Mouse (Mus musculus) cortical plate, adult 2 months (tissue): ENCODE data around the gene Olfr1404. TPM values are rescaled to one million over a fixed set of nuclear protein-coding genes. Genes with fewer than 3 reads are reported as not detected.
"Not testable (repeated sequence)": the region's sequence is repeated elsewhere in the genome, so short reads cannot be mapped to it uniquely, and the experiment has no call there.

Experiments used
- H3K27ac ChIP-seq: fragments of 200-500 bp; 2 replicates; pipeline ENCODE4 v1.5.1; 2012; ENCODE audit warnings: low read length, control low read depth, inconsistent platforms; ENCODE audit not compliant: insufficient read depth
- H3K4me1 ChIP-seq: fragments of 200-500 bp; 2 replicates; pipeline ENCODE4 v1.6.1; 2011; ENCODE audit warnings: low read length; ENCODE audit not compliant: control insufficient read depth, insufficient read depth
- H3K4me3 ChIP-seq: fragments of 200-500 bp; 2 replicates; pipeline ENCODE4 v1.5.1; 2011; ENCODE audit warnings: mild to moderate bottlenecking, low read length, control low read depth; ENCODE audit not compliant: insufficient read depth
- CTCF ChIP-seq: fragments of 200-500 bp; IDR thresholded peaks from 2 replicates; pipeline ENCODE4 v1.5.1; 2011; ENCODE audit warnings: mild to moderate bottlenecking, control low read depth, low read length; ENCODE audit not compliant: insufficient read depth; ENCODE audit errors: extremely low read depth
- POLR2A ChIP-seq: fragments of 200-500 bp; IDR thresholded peaks from 2 replicates; pipeline ENCODE4 v1.6.1; 2011; ENCODE audit warnings: mild to moderate bottlenecking, low read length, control low read depth; ENCODE audit not compliant: insufficient read depth; ENCODE audit errors: extremely low read depth
- polyA plus RNA-seq: library from polyadenylated mRNA; depleted of rRNA; stranded (reverse); fragments of >200 nt; gene quantifications from 2 replicates; pipeline ENCODE4 v1.2.3, GENCODE M21; 2012; rRNA removed

Gene Olfr1404
- not detected in 2 replicates for polyA plus RNA-seq

DNA sequence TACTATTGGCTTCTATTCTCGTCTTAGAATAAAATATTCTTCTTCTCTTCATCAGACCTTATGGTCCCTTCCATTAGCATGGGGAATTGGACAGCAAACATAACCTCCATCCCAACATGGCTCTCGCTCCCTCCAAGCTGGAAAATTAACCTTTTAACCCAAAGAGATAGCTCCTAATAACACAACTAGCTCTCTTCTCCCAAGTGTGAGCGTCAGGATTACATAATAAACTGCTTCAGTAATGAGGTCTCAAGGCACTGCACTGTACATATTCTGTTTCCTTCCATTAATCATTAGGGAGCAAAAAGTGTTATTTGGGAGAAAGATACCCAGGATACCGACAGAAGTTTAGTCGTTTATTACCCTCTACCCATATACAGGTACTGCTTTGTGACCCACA is at the start of gene Olfr1404:
Olfr1404 (plus strand) TSS at position 301 of the 400 bp plus-strand sequence.
- Histone ChIP-seq H3K4me3 (no peak within 1 kb of the TSS), H3K4me1 (no peaks in the 10 kb centered on the region), H3K27ac (no peak within 1 kb of the TSS)
- no peak for TF ChIP-seq CTCF
- TF ChIP-seq POLR2A, result no peak

DNA sequence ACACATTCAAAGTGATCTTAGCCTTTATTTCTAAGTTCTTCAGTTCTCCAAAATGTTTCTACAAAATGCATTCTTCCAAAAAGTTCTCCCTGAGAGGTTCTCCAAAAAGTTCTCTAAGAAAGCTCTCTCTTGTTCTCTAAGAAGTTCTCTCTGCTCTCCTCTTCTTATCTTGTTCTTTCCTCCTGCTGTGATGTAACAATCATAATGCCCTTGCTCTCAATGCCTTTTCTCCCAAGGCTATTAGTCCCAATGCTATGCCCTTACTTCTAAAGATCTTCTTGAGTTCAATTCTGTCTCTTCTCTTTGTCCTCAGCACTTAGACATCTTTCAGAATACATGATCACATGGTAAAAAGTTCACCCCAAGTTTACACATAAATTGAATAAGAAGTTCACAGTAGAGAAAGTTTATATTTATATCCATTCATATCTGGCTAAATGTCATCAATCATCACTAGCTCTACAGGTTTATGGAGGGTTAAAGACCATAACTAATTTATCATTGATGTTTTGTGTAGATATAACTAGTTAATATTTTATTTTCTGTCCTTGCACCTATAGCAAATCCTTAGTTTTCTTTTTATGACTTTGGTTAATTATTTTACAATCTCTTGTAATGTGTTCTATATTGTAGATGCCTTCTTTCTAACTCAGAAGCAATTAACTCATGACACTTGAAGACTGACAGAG is 37.9 kb upstream of the Olfr1404 start:
- TF ChIP-seq POLR2A (no peak), CTCF (no peak)
- no peaks in the 10 kb centered on the region for H3K4me1 ChIP-seq
- no peak overlapping the region for H3K27ac ChIP-seq
- H3K4me3 ChIP-seq, result no peak overlapping the region

DNA sequence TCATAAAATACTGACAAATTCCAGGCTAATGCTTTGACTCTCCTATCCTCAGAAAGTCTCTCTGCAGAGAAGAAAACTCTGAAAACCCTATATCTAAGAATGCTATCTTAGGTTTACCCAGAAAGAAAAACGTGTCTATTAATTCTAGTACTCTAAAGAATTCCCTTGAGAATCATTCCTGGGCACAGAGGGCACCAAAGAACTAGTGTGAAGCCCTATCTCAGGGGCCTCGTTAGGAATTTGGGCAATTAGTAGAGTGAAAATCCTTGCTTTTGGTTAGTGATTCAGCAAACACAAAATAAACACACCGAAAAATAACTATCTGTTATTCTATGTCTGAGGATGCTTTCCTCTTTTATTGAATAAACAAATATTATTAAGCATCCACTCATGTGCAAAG is 21.7 kb upstream of the Olfr1404 start, which contains the start of gene Olfr1406:
Olfr1406 (minus strand) TSS at position 101 of the 400 bp plus-strand sequence.
- no peak within 1 kb of the TSS for H3K27ac ChIP-seq
- no peaks in the 10 kb centered on the region for H3K4me1 ChIP-seq
- no peak within 1 kb of the TSS for H3K4me3 ChIP-seq
- TF ChIP-seq POLR2A, result no peak
- no peak for TF ChIP-seq CTCF

DNA sequence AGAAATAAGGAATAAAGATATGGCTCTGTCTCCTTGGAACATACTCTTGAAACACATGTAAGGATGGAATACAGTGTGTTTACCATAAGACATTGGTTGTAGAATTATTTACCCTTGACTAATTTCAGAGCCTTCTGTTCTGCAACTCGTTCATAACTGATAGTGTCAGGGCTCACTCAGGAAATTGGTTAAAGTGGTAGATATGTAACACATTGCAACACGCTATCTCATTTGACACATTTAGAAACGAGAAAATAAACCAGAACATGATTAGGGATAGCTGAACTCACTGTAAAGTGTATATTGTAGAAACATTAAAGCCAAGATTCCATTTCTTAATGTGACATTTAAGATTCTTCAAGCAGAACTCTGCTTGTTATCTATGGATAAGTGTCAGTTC is 20.1 kb upstream of the Olfr1404 start:
- Histone ChIP-seq H3K4me3 (no peak overlapping the region), H3K4me1 (no peaks in the 10 kb centered on the region), H3K27ac (no peak overlapping the region)
- no peak for TF ChIP-seq CTCF
- no peak for TF ChIP-seq POLR2A

DNA sequence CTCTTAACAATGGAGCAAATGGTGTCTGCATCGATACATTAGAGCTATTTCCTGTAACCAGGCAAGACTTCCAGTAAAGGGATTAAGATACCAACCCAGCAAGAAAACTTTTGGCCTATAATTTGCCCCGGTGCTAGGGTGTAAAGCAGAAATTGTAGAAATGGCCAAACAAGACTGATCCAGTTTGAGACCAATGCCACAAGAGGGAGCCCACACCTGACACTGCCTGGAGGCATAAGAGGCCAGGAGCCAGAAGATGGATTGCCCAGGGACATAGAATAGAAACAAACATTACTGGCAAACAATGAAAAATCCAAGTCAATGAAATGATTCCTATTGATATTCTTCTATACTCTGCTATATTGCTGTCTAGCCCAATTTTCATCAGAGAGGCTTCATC is 15.8 kb upstream of the Olfr1404 start:
- Histone ChIP-seq H3K4me3 (no peak overlapping the region), H3K4me1 (no peaks in the 10 kb centered on the region), H3K27ac (no peak overlapping the region)
- TF ChIP-seq POLR2A, result no peak
- no peak for TF ChIP-seq CTCF

DNA sequence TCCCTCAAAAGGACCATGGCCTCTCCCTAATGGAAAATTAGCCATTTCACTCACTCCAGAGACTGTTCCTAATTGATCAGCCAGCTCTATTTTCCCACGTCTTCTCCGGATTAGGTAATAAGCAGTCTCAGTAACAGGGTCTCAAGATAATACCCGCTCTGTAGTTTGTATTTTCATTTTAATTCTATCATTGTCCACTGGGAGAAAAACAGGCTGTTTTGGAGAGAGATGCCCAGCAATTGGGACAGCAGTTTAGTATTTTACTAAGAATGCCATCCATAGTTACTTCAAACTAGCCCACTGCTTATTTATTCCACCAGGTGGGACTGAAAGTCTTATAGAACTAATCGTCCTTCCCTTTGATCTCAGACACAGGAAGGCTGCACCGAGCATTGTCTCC is 14.7 kb upstream of the Olfr1404 start, which contains the start of gene Olfr218:
Olfr218 (plus strand) TSS at position 301 of the 400 bp plus-strand sequence.
- Histone ChIP-seq H3K4me1 (no peaks in the 10 kb centered on the region), H3K27ac (no peak within 1 kb of the TSS), H3K4me3 (no peak within 1 kb of the TSS)
- no peak for TF ChIP-seq CTCF
- no peak for TF ChIP-seq POLR2A

DNA sequence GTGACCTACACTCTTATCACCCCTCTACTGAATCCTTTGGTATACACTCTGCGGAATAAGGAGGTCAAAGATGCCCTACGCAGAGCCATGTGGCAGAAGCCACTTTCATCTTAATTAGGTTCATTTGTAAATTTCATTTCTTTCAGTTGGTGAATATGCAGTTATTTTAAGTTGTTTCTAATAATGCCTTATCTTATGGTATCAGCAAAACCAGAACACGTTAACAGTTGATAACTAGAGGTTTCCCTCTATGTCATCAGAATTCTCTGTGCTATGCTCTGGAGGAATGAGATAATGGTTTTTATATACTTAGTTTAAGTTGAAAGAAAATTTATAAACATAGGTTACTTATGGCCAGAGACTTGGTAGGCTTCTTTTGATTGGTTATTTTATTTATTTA is 4.3 kb downstream of the Olfr1404 start:
- TF ChIP-seq CTCF, result no peak
- TF ChIP-seq POLR2A, result no peak
- Histone ChIP-seq H3K27ac (no peak overlapping the region), H3K4me3 (no peak overlapping the region), H3K4me1 (no peaks in the 10 kb centered on the region)

DNA sequence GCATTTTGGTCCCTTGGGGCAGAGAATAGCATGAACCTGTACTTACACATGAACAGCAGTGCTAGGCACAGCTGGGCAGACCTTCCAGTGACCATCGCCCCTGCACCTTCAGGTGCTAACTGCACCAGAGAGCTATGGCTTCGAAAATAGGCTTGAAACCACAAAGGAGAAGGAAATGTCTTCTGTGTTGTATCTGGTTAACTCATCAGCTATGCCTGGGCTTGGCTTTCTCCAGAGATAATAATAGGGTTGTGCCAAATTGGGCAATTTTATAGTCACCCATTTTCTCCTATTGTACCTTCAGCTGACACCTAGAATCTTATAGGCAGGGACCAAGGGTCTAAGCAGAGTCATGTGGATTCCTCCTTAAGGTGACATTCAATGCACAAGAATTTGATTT is 14.9 kb downstream of the Olfr1404 start, which contains the start of gene Fcer1a:
Fcer1a (minus strand) TSS at position 134 of the 400 bp plus-strand sequence.
- TF ChIP-seq CTCF, result no peak
- no peak for TF ChIP-seq POLR2A
- Histone ChIP-seq H3K27ac (no peak within 1 kb of the TSS), H3K4me3 (no peak within 1 kb of the TSS), H3K4me1 (no peaks in the 10 kb centered on the region)

DNA sequence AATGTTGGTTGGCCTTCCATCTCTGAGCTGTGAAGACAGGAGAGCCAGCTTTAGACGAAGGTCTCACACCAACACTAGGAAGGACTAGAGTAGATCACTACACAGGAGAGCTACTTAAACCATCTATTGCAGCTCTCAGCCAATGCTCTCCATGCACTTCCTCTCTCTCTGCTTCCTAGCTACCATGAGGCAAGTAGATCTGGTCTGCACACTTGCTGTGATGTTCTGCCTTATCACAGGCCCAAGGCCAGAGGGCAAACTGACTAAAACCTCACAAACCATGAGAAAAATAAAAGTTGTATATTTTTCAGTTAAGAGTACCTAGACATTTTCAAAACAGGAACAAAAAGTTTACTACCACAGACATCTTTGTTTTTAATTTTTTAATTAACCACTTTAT is 24.8 kb downstream of the Olfr1404 start:
- not testable (repeated sequence) for H3K4me1 ChIP-seq, H3K27ac ChIP-seq, H3K4me3 ChIP-seq

DNA sequence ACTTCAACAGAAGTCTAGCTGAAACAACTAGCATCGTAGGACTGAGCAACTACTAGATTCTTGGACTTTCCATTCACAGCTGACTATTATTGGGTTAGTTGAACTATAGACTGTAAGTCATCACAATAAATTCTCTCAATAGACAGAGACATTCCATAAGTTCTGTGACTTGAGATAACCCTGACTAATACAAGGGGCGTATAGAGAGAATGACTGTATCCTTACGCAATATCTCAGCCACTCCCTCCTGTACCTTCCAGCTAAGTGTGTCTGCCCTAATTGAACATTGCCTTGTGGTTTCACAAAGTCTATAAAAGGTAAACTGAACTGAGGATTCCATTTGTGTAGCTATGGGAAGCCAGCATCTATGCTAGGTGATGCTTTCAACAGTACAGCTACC is 37.7 kb downstream of the Olfr1404 start:
- H3K4me3 ChIP-seq, result no peak overlapping the region
- H3K4me1 ChIP-seq, result no peaks in the 10 kb centered on the region
- no peak for TF ChIP-seq CTCF
- TF ChIP-seq POLR2A, result no peak
- no peak overlapping the region for H3K27ac ChIP-seq

DNA sequence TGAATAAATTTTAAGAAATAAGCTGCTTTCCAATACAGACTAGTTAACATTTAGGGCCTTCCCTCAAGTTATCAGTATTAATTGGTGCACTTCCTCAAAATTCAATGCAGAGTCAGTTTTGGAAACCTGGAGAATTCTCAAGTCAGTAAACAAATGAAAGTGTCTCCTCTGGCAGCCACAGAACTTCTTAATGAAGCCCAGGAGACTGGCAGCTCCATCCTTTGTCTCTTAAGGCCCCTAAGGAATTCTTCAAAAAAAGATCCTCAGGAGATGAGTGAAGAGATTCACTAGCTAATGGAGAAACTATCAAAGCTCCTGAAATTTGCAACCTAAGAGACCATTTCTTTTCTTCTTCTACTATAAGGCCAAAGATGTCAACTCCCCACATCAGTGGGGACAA is 53.5 kb downstream of the Olfr1404 start, which contains the start of gene Olfr418:
Olfr418 (plus strand) TSS at position 301 of the 400 bp plus-strand sequence.
- TF ChIP-seq CTCF, result no peak
- no peak for TF ChIP-seq POLR2A
- Histone ChIP-seq H3K4me1 (no peaks in the 10 kb centered on the region), H3K4me3 (no peak within 1 kb of the TSS), H3K27ac (no peak within 1 kb of the TSS)

Other genes starting within 250 kb of the Olfr1404 start
- not detected in 2 replicates for gene Olfr1408, start 75.0 kb upstream of the Olfr1404 start, polyA plus RNA-seq
- gene Olfr1406, start 21.8 kb upstream of the Olfr1404 start, polyA plus RNA-seq, result not detected in 2 replicates
- gene Olfr218, start 14.6 kb upstream of the Olfr1404 start, polyA plus RNA-seq, result not detected in 2 replicates
- not detected in 2 replicates for gene Fcer1a, start 14.8 kb downstream of the Olfr1404 start, polyA plus RNA-seq
- gene Olfr418, start 53.6 kb downstream of the Olfr1404 start, polyA plus RNA-seq, result not detected in 2 replicates
- gene Mptx2, start 65.4 kb downstream of the Olfr1404 start, polyA plus RNA-seq, result not detected in 2 replicates
- 105 and 115 TPM in 2 replicates for gene Ackr1, start 121.4 kb downstream of the Olfr1404 start, polyA plus RNA-seq
- gene Aim2, start 138.5 kb downstream of the Olfr1404 start, polyA plus RNA-seq, result 3.4 and 3.6 TPM in 2 replicates
- 404 and 407 TPM in 2 replicates for gene Cadm3, start 155.3 kb downstream of the Olfr1404 start, polyA plus RNA-seq